Mouse (Mus musculus) neural tube, embryonic 15.5 days (tissue): Measurements from ENCODE around the gene Zfp263. TPM values are rescaled to one million over a fixed set of nuclear protein-coding genes. Genes with fewer than 3 reads are reported as not detected.
A peak's percentile ranks its signal among the peaks of the same experiment; 100 is the strongest.

Experiments used
- ATAC-seq: fragments of 200-750 bp; cut with Nextera tagmentation; 2 replicates; pipeline ENCODE4 v1.8.0; 2017; ENCODE audit warnings: mild to moderate bottlenecking, moderate TSS enrichment, moderate library complexity; ENCODE audit not compliant: low FRiP score
- H3K27ac ChIP-seq: fragments of 300-500 bp; sonication (generic); replicated peaks from 2 replicates; pipeline ENCODE4 v1.5.1; 2015; ENCODE audit warnings: mild to moderate bottlenecking, inconsistent platforms
- H3K27me3 ChIP-seq: fragments of 300-500 bp; sonication (generic); replicated peaks from 2 replicates; pipeline ENCODE4 v1.6.1; 2015; ENCODE audit warnings: inconsistent platforms
- H3K36me3 ChIP-seq: fragments of 300-500 bp; sonication (generic); 2 replicates; pipeline ENCODE4 v1.6.1; 2015; ENCODE audit warnings: inconsistent platforms
- H3K4me1 ChIP-seq: fragments of 300-500 bp; sonication (generic); 2 replicates; pipeline ENCODE4 v1.6.1; 2015; ENCODE audit warnings: inconsistent platforms
- H3K4me2 ChIP-seq: fragments of 300-500 bp; sonication (generic); 2 replicates; pipeline ENCODE4 v1.6.1; 2015; ENCODE audit warnings: inconsistent platforms, mild to moderate bottlenecking, moderate library complexity
- H3K4me3 ChIP-seq: fragments of 300-500 bp; sonication (generic); replicated peaks from 2 replicates; pipeline ENCODE4 v1.5.1; 2015; ENCODE audit warnings: mild to moderate bottlenecking, inconsistent platforms
- H3K9ac ChIP-seq: fragments of 300-500 bp; sonication (generic); replicated peaks from 2 replicates; pipeline ENCODE4 v1.6.1; 2015; ENCODE audit warnings: mild to moderate bottlenecking, inconsistent platforms
- H3K9me3 ChIP-seq: fragments of 300-500 bp; sonication (generic); replicated peaks from 2 replicates; pipeline ENCODE4 v1.6.1; 2016; ENCODE audit warnings: inconsistent platforms
- WGBS: fragments of 180-500 bp; shearing (Covaris S2); methylation state at CpG from one replicate; pipeline ENCODE4 v1.1.7; 2015; ENCODE audit warnings: mixed read lengths; 5-methylcytosine and 5-hydroxymethylcytosine counted together
- polyA plus RNA-seq: library from polyadenylated mRNA; unstranded; fragments of >200 nt; fragmentation: Nextera tagmentation; extraction: Ambion mirVana; gene quantifications from 2 replicates; pipeline ENCODE4 v1.2.1, GENCODE M21; 2015

Zfp263 gene
- polyA plus RNA-seq, 1 experiment from 2014 or later: 46.3 TPM

DNA sequence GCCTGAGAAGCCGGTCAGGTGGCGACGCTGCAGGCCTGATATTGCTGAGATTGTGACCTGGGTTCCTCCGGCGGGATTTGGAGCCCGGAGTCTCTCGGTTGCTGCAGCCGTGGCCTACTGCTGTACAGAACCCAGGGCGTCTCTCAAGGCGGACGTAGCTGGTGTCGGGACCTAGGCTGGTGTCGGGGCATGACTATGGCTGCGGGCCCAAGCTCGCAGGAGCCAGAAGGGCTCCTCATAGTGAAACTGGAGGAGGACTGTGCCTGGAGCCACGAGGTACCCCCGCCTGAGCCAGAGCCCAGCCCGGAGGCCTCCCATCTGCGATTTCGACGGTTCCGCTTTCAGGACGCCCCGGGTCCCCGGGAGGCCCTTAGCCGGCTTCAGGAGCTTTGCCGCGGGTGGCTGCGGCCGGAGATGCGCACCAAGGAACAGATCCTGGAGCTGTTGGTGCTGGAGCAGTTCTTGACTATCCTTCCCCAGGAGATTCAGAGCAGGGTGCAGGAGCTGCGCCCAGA is 350 bp downstream of the Zfp263 start:
- Histone ChIP-seq H3K27ac (peak overlapping the region; percentile 97), H3K4me3 (peak overlapping the region; percentile 90), H3K4me2 (peak overlapping the region; percentile 89), H3K9me3 (peaks cover 12% of the 10 kb centered on the region; the same call in 1 of the 2 replicates), H3K4me1 (peaks cover 33% of the 10 kb centered on the region), H3K27me3 (0 out of 2 replicates have a peak, but pooled peaks cover 4% of the 10 kb centered on the region), H3K9ac (peak overlapping the region; percentile 80), H3K36me3 (peaks cover 33% of the 10 kb centered on the region)
- 3% methylated on average over 32 of the region's 32 CpGs for WGBS
- ATAC-seq: peak; percentile 65

DNA sequence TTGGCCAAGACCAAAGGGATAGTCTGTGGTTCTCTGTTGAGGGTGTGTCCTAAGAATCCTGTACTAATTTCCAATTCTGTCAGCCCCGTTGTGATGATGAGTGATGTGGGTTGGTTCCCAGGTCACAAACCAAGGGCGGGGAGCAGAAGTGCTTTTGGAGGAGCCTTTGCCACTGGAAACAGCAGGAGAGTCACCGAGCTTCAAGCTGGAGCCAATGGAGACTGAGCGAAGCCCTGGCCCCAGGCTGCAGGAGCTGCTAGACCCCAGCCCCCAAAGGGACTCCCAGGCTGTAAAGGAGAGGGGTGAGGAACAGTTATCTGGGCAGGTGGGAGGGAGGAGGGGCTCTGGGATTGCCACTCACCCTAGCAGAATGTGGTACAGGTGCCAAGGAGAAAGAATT is 1.8 kb downstream of the Zfp263 start:
- no peak for ATAC-seq
- H3K36me3 ChIP-seq: peaks cover 47% of the 10 kb centered on the region
- peaks cover 24% of the 10 kb centered on the region; the same call in 1 of the 2 replicates for H3K9me3 ChIP-seq
- H3K4me3 ChIP-seq: peak overlapping the region; percentile 90
- 89% methylated on average over 4 of the region's 4 CpGs for WGBS
- H3K9ac ChIP-seq: no peak overlapping the region
- H3K4me1 ChIP-seq: peaks cover 33% of the 10 kb centered on the region
- H3K4me2 ChIP-seq: peak overlapping the region; percentile 89
- H3K27me3 ChIP-seq: 0 out of 2 replicates have a peak, but pooled peaks cover 4% of the 10 kb centered on the region
- H3K27ac ChIP-seq: no peak overlapping the region

DNA sequence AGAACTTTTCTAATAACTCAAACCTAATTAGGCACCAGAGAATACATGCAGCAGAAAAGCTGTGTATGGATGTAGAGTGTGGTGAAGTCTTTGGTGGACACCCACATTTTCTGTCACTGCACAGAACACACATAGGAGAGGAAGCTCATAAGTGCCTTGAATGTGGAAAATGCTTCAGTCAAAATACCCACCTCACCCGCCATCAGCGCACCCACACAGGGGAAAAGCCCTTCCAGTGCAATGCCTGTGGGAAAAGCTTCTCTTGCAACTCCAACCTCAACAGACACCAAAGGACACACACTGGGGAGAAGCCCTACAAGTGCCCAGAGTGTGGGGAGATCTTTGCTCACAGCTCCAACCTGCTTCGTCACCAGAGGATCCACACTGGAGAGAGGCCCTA is 5.1 kb downstream of the Zfp263 start:
- Histone ChIP-seq H3K4me1 (peaks cover 26% of the 10 kb centered on the region), H3K27me3 (no peaks in the 10 kb centered on the region), H3K9ac (no peak overlapping the region), H3K27ac (no peak overlapping the region), H3K9me3 (peaks cover 36% of the 10 kb centered on the region; the same call in 1 of the 2 replicates), H3K4me2 (no peak overlapping the region), H3K4me3 (no peak overlapping the region), H3K36me3 (peaks cover 69% of the 10 kb centered on the region)
- no peak for ATAC-seq
- 100% methylated on average over 3 of the region's 3 CpGs for WGBS

DNA sequence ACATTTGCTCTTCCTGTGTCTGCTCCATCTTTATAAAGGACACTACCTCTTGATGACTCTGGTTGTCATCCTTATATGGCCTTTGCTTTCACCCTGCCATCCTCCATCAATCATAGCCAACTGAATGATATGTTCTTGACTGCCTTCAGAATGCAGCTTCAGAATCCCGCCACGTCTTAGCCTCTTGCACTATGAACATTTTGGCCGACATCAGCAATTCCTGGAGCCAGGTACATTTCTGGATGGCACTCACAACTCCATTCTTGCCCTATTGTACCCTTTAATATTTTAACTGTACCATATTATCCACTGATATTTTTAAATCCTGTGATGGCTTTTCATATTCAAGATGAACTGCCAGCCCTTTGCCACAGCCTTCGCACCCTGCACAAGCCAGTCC is 27.7 kb downstream of the Zfp263 start:
- H3K9ac ChIP-seq: no peak overlapping the region
- no peaks in the 10 kb centered on the region for H3K4me1 ChIP-seq
- no peaks in the 10 kb centered on the region for H3K27me3 ChIP-seq
- H3K4me3 ChIP-seq: no peak overlapping the region
- no peak overlapping the region for H3K27ac ChIP-seq
- no peak for ATAC-seq
- 0 out of 2 replicates have a peak, but pooled peaks cover 6% of the 10 kb centered on the region for H3K36me3 ChIP-seq
- 95% methylated on average over 4 of the region's 4 CpGs for WGBS
- H3K4me2 ChIP-seq: no peak overlapping the region
- H3K9me3 ChIP-seq: no peaks in the 10 kb centered on the region

DNA sequence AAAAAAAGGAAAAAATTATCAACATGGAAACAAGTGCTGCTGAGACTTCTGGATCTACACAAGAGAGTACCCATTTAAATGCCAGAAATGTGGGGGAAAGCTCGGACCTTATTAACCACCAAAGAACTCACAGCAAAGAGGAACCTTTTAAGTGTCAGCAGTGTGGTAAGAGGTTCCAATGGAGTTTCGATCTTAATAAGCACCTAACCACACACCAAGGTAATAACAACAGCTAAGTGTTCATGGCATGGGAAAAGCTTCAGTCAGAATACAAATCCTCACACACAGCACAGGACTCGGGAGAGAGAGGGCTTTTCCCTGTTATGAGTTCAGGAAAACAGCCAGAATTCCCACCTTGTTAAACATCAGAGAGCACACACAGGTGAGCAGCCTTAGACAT is 32.5 kb downstream of the Zfp263 start:
- Histone ChIP-seq H3K9me3 (no peaks in the 10 kb centered on the region), H3K9ac (no peak overlapping the region), H3K4me3 (no peak overlapping the region), H3K4me1 (no peaks in the 10 kb centered on the region), H3K36me3 (no peaks in the 10 kb centered on the region), H3K27ac (no peak overlapping the region), H3K4me2 (no peak overlapping the region), H3K27me3 (no peaks in the 10 kb centered on the region)
- WGBS: 91% methylated on average over 3 of the region's 3 CpGs
- no peak for ATAC-seq

DNA sequence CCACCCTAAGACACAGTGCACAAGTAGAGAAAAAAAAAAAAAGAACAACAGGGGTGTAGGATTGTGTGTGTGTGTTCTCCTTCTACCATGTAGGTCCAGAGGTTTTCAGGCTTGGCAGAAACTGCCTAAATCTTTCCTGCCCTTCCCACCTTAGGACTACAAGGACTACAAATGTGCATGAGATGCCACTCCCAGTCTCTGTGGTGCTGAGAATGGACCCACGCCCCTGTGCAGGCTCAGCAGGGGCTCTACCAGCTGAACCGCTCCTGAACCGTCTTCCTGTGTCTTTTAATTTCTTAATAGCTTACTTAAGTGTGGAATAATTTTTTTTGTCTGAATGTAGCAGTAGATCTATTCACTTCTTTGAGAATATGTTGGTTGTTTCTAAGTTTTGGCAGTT is 34.1 kb downstream of the Zfp263 start:
- Histone ChIP-seq H3K4me1 (no peaks in the 10 kb centered on the region), H3K9ac (no peak overlapping the region), H3K4me3 (no peak overlapping the region), H3K4me2 (no peak overlapping the region), H3K9me3 (no peaks in the 10 kb centered on the region), H3K27ac (no peak overlapping the region), H3K27me3 (no peaks in the 10 kb centered on the region), H3K36me3 (no peaks in the 10 kb centered on the region)
- no peak for ATAC-seq
- WGBS: 69% methylated on average over 3 of the region's 3 CpGs

DNA sequence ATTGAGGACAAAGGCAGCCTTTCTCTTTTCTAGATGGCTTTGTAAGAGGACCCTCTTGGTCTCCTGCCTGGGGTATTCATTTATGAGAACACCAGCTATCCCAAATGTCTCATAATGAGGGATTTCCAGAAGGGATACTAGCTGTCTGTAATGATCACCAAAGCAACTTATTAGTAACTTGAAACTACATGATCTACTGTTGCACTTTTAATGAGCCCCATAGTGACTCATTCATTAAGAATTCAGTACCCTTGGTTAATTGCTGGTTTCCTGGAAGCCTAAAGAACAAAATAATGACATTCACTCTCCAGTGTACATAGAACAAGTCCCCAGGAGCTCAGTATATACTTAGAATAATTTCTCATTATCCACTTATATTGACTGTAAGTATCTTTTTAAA is 37.3 kb downstream of the Zfp263 start:
- Histone ChIP-seq H3K9ac (no peak overlapping the region), H3K36me3 (no peaks in the 10 kb centered on the region), H3K27ac (no peak overlapping the region), H3K4me1 (no peaks in the 10 kb centered on the region), H3K9me3 (no peaks in the 10 kb centered on the region), H3K4me3 (no peak overlapping the region), H3K4me2 (no peak overlapping the region), H3K27me3 (no peaks in the 10 kb centered on the region)
- no peak for ATAC-seq

DNA sequence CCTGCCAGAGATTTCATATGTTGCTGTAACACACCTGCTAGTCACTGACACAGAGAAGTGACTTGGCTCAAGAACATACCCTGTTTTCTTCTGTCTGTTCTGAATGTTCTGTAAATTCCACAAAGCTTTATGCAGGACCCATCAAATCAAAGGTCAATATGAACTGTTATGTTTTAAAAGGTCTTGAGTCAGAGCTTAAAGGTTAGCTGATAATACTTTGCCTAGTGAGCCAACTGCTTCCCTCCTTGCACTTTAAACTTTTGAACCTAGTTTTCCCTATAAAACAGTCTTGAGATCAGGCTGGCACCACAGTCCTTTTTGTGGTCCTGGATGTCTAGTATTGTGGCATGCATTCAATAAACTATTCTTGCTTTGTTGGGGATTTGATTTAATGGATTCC is 44.5 kb downstream of the Zfp263 start:
- ATAC-seq: no peak
- Histone ChIP-seq H3K4me3 (no peak overlapping the region), H3K4me1 (no peaks in the 10 kb centered on the region), H3K27me3 (no peaks in the 10 kb centered on the region), H3K36me3 (no peaks in the 10 kb centered on the region), H3K27ac (no peak overlapping the region), H3K9me3 (no peaks in the 10 kb centered on the region), H3K9ac (no peak overlapping the region), H3K4me2 (no peak overlapping the region)

Other genes with a start within 250 kb of the Zfp263 start
- gene Olfr161, start 153.1 kb upstream of the Zfp263 start, polyA plus RNA-seq: not detected in 2 replicates
- not detected in 2 replicates for gene Mefv, start 26.0 kb upstream of the Zfp263 start, polyA plus RNA-seq
- gene Olfr15, start 86.8 kb downstream of the Zfp263 start, polyA plus RNA-seq: not detected in 2 replicates
- gene Zfp174, start 103.2 kb downstream of the Zfp263 start, polyA plus RNA-seq: 2.1 and 2.2 TPM in 2 replicates
- 95.6 and 102 TPM in 2 replicates for gene Naa60, start 128.3 kb downstream of the Zfp263 start, polyA plus RNA-seq
- gene Zfp597, start 140.5 kb downstream of the Zfp263 start, polyA plus RNA-seq: 12.9 and 13.4 TPM in 2 replicates
- gene Gm20695, start 140.6 kb downstream of the Zfp263 start, polyA plus RNA-seq: 2.1 and 2.7 TPM in 2 replicates
- gene 1700037C18Rik, start 164.6 kb downstream of the Zfp263 start, polyA plus RNA-seq: 13.4 and 15.3 TPM in 2 replicates
- gene Cluap1, start 164.7 kb downstream of the Zfp263 start, polyA plus RNA-seq: 36.8 and 40.1 TPM in 2 replicates
- 1.3 and 2.2 TPM in 2 replicates for gene Nlrc3, start 232.5 kb downstream of the Zfp263 start, polyA plus RNA-seq